Mouse (Mus musculus) neural tube, embryonic 10.5 days (tissue): ENCODE results near the gene Ttc25.
"Not testable (repeated sequence)": the region's sequence is repeated elsewhere in the genome, so short reads cannot be mapped to it uniquely, and the experiment has no call there.

Experiments used
- DNase-seq: peaks from one replicate; pipeline ENCODE4 v3.0.0-alpha.2; 2017; ENCODE audit warnings: low spot score; ENCODE audit errors: extremely low spot score

Gene Ttc25

DNA sequence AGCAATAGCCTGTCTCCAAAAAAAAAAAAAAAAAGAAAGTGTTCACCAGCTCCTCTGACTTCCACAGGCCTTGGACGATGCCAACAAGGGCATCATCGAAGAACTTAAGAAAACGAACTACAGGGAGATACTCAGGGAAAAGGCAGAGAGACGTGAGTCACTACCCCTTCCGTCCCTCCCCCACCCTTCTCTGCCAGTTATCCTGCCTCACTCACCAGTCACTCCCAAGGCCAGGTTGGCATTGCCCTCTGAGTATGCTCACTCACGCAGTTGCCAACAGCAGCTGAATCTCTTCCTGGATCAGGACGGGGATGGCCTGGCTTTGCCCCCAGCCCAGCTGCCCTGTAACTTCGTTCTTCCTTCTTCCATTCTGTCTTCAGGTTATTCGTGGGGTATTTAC, 24.4 kb downstream of the Ttc25 start:
- no peak for DNase-seq

DNA sequence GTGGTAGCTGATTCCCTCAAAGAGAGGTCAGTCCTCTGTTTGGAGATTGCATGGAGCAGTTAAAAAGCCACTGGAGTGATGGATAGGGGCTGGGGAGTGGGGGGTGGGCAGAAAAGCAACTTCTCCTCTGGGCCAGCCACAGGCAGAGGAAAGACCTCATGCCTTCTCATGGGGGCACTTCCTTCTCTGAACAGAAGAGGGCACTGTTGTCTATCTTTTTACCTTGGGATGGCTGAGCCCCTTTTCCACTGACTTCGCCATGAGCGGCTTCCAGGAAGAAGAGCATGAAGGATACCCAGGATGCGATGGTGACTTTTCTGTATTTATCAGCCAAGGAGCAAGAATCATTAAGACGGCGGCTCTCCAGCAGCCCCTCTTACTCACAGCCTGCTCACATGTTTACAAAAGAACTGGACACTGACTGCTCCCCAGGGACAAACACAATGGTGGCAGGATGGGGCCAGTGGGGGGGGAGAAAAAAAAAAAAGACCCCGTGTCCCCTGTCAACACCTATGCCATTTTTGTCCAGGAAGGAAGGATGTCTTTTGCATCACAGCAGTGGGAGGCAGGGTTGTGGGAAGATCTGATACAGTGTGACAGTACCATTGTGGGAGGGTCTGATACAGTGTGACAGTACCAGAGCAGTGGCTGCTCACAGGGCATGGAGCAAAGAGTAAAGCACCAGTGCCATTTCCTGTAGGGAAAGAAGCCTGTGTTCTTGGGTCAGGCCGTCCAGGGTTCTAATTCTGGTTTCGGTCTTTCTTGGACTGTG, 25.2 kb downstream of the Ttc25 start:
- DNase-seq, result peak; percentile 79

DNA sequence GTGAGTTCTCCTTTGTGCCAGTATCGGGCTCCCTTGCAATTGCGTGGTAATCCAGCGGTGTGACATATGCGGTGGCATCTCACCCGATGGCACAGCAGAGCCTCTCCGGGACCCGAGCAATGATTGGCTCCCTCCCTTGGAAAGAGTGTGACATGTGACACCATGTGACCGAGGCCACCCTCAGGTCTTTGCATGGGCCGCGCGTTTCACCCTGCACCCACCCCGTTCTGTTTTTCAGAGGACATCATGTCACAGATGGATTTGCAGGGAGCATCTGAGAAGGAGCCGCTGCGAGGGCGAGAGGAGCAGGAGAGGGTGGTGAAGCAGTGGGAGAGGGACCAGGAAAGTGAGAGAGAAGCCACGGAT, 25.8 kb downstream of the Ttc25 start:
- no peak for DNase-seq

- no peak for DNase-seq
Measured at GRCm38 (mm10) chr11:100574188-100574587, 28.8 kb downstream of the Ttc25 start.

GRCm38 (mm10) chr11:100574708-100575483, 29.5 kb downstream of the Ttc25 start, which contains the start of gene Cnp:
Gene Cnp, plus strand, starts transcription at chr11:100574904.
- peak; percentile 59 for DNase-seq

DNA sequence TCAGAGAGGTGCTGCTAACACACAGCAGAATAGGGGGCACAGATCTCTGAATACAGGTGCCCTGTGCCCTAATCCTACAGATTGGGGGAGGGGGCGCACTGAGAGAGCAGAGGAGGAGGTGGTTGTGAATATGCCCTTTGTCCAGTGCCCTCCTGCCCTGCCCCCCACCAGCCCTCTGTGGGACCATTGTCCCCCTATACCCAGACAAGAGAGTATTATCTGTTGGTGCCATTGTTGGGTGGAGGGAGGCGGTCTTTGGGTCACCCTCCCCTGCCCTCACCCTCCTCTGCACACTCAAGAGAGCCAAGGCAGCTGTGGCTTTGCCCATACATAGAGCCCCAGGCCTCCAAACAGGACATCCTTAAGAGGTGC, 30.1 kb downstream of the Ttc25 start:
- no peak for DNase-seq

- DNase-seq, result no peak
Measured at GRCm38 (mm10) chr11:100576256-100576655, 30.8 kb downstream of the Ttc25 start.

- DNase-seq, result no peak
Measured at GRCm38 (mm10) chr11:100577852-100578599, 32.6 kb downstream of the Ttc25 start.

GRCm38 (mm10) chr11:100579116-100579799, 33.9 kb downstream of the Ttc25 start:
- no peak for DNase-seq

DNA sequence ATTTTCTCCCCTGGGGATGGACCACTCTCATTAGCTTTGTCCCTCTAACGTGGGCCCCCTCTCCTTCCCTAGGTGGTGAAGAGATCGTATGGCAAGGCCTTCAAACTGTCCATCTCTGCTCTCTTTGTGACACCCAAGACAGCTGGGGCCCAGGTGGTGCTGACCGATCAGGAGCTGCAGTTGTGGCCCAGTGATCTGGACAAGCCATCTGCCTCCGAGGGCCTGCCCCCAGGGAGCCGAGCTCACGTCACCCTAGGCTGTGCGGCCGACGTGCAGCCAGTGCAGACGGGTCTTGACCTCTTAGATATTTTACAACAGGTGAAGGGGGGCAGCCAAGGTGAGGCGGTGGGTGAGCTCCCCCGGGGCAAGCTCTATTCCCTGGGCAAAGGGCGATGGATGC, 34.9 kb downstream of the Ttc25 start:
- no peak for DNase-seq

- no peak for DNase-seq
Measured at GRCm38 (mm10) chr11:100581756-100582155, 36.3 kb downstream of the Ttc25 start.

DNA sequence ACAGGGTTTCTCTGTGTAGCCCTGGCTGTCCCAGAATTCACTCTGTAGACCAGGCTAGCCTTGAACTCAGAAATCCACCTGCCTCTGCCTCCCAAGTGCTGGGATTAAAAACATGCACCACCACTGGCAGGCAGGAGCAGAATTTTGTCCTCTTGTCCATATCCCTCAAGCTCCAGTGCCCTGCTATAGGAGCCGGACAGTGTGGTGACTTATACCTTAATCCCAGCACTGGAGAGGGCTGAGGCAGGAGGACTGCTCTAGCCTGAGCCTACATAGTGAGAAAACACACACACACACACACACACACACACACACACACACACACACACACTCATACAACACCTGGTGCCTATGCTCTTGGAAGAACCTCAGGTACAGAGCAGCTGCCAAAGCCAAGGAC, 37.0 kb downstream of the Ttc25 start:
- DNase-seq, result not testable (repeated sequence)

- DNase-seq, result no peak
Measured at GRCm38 (mm10) chr11:100582836-100583235, 37.4 kb downstream of the Ttc25 start.

DNA sequence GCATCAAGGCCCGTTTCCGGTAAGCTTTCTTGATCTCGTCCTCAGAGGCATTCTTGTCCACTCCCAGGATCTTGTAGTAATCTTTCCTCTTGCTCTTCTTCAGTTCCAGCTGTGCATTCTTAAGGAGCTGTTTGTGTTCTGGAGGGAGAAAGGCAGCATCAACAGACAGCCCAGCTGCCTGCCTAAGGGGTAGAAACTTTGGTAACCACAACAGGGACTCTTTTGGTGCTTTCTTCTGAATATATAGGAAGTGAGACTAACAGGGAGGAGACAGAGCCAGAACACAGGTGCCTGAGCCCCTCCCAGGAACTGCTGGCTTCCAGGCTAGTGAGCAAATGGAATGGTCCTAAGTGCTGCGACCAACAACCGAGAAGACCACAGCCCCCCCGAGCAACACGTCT, 39.2 kb downstream of the Ttc25 start:
- no peak for DNase-seq

DNA sequence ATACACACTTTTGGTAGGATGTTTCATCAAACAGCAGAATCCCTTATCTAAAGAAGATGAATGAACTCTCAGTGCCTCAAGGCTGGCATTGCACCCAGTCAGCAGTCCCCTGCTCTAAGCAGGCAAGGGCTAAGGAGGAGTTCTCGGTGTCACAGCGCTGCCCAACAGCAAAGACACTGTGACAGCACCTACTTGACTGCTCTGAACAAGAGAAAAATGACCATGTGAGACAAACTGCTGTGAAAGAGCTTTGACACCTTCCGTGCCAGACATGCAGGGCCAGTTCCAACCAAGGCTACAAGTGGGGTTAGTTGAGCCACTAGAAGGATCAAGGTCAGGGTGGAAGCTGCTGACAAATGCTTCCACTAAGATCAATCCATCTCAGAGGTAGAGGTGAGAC, 39.7 kb downstream of the Ttc25 start:
- no peak for DNase-seq

DNA sequence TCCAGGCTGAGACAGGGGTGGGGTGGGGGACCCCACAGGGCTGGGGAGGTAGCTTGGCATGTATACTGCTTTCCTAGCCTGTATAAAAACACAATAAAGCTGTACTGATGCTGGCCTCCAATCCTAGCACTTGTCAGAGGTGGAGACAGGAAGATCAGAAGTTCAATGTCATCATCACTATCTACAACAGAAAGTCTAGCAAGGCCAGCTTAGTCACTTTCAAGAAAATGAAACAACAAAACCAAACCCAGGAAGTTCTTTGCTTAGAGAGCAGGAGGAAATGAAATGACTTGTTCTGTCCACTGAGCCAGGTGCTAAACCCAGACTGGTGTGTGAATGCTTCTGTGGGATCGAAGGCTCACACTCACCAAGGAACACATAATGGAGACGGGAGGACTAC, 43.1 kb downstream of the Ttc25 start:
- DNase-seq, result no peak

GRCm38 (mm10) chr11:100592346-100593046, 47.1 kb downstream of the Ttc25 start:
- DNase-seq, result no peak

GRCm38 (mm10) chr11:100594608-100595007, 49.2 kb downstream of the Ttc25 start:
- DNase-seq, result no peak

DNA sequence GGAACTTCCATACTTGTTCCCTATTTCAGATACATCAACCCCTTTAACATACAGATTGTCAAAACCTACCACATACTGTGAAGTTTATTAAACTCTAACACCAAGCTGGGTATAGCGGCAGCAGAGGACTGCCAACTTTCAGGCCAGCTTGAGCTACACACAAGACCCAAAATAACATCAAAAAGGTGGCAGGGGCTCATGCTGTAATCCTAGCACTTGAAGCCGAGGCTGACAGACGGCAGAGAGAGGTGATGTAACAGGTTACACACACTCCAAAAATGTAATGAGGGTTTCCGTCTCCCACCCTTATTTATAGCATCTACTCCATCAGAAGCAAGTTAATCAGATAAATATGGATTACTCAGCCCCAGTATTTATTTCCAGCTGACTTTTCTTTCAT, 50.1 kb downstream of the Ttc25 start:
- no peak for DNase-seq

GRCm38 (mm10) chr11:100598074-100598473, 52.7 kb downstream of the Ttc25 start:
- DNase-seq, result no peak

DNA sequence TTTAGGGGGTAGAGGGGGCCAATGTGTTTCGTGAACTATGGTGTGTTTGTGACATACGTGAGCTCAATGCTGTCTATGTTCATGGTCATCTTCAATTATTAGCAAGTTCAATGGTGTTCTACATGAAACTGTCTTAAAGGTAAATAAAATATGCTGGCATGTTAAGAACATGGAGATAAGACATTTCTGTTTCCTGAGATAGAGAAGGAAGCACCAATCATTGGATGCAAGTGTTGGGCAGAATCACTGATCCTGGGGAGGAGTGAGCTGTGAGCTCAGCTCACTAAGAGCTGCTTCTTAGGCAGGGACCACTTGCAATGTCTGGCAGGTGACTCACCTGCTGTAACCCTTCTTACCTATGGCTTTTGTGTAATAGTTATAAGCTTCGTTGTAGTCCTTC, 56.0 kb downstream of the Ttc25 start:
- DNase-seq, result no peak
